Mouse (Mus musculus) heart, embryonic 11.5 days (tissue): ENCODE measurements at regions not wholly inside any gene's neighbourhood (a gene's known extent, or its start where the extent isn't known, plus 50 kb on each side); places are given as distances from the start of the nearest gene placed in this dataset.

Source experiments
- ATAC-seq: fragments of 200-750 bp; cut with Nextera tagmentation; replicated peaks from 2 replicates; pipeline ENCODE4 v1.8.0; 2017; ENCODE audit warnings: moderate library complexity; ENCODE audit not compliant: insufficient number of reproducible peaks, low FRiP score, low TSS enrichment
- H3K27ac ChIP-seq: fragments of 300-500 bp; sonication (generic); 2 replicates; pipeline ENCODE4 v1.5.1; 2014; ENCODE audit warnings: mild to moderate bottlenecking, low read depth, low read length
- H3K27me3 ChIP-seq: fragments of 300-500 bp; sonication (generic); 2 replicates; pipeline ENCODE4 v1.6.1; 2014; ENCODE audit warnings: mild to moderate bottlenecking, low read length, mixed read lengths; ENCODE audit not compliant: control insufficient read depth, insufficient read depth
- H3K36me3 ChIP-seq: fragments of 300-500 bp; sonication (generic); 2 replicates; pipeline ENCODE4 v1.6.1; 2014; ENCODE audit warnings: mild to moderate bottlenecking, low read length, moderate library complexity, mixed read lengths; ENCODE audit not compliant: control insufficient read depth, insufficient read depth
- H3K4me1 ChIP-seq: fragments of 300-500 bp; sonication (generic); 2 replicates; pipeline ENCODE4 v1.6.1; 2014; ENCODE audit warnings: low read length; ENCODE audit not compliant: control insufficient read depth, insufficient read depth
- H3K4me2 ChIP-seq: fragments of 300-500 bp; sonication (generic); 2 replicates; pipeline ENCODE4 v1.6.1; 2014; ENCODE audit warnings: mild to moderate bottlenecking, moderate library complexity
- H3K4me3 ChIP-seq: fragments of 300-500 bp; sonication (generic); 2 replicates; pipeline ENCODE4 v1.5.1; 2014; ENCODE audit warnings: low read depth, low read length
- H3K9ac ChIP-seq: fragments of 300-500 bp; sonication (generic); 2 replicates; pipeline ENCODE4 v1.6.1; 2014; ENCODE audit warnings: mild to moderate bottlenecking, low read depth, low read length, moderate library complexity
- H3K9me3 ChIP-seq: fragments of 300-500 bp; sonication (generic); replicated peaks from 2 replicates; pipeline ENCODE4 v1.6.1; 2016; ENCODE audit warnings: low read length; ENCODE audit not compliant: control insufficient read depth
- WGBS: fragments of 180-500 bp; shearing (Covaris S2); extraction: QIAGEN DNeasy Blood & Tissue Kit; methylation state at CpG from one replicate; pipeline ENCODE4 v1.1.7; 2014; ENCODE audit not compliant: insufficient replicate concordance; 5-methylcytosine and 5-hydroxymethylcytosine counted together

GRCm38 (mm10) chr17:84844950-84845349 is 54.4 kb upstream of the Lrpprc start:
- 83% methylated on average over 13 of the region's 13 CpGs for WGBS
- H3K27ac ChIP-seq = no peak overlapping the region

GRCm38 (mm10) chr17:84846141-84846540 is 55.6 kb upstream of the Lrpprc start:
- 83% methylated on average over 9 of the region's 9 CpGs for WGBS
- H3K9ac ChIP-seq = no peak overlapping the region
- H3K27ac ChIP-seq = no peak overlapping the region
- H3K9me3 ChIP-seq = no peaks in the 10 kb centered on the region
- ATAC-seq = no peak
- H3K4me2 ChIP-seq = no peak overlapping the region
- no peaks in the 10 kb centered on the region for H3K36me3 ChIP-seq
- H3K27me3 ChIP-seq = no peaks in the 10 kb centered on the region
- no peaks in the 10 kb centered on the region for H3K4me1 ChIP-seq
- no peak overlapping the region for H3K4me3 ChIP-seq

More at GRCm38 (mm10) chr17:84844950-84845349, 54.4 kb upstream of the Lrpprc start:
- Histone ChIP-seq H3K4me3 (no peak overlapping the region), H3K9ac (no peak overlapping the region), H3K36me3 (no peaks in the 10 kb centered on the region), H3K4me2 (no peak overlapping the region), H3K27me3 (no peaks in the 10 kb centered on the region), H3K4me1 (no peaks in the 10 kb centered on the region), H3K9me3 (no peaks in the 10 kb centered on the region)
- no peak for ATAC-seq

- no peak for ATAC-seq
- Histone ChIP-seq H3K4me1 (no peaks in the 10 kb centered on the region), H3K36me3 (no peaks in the 10 kb centered on the region), H3K4me3 (no peak overlapping the region), H3K9me3 (no peaks in the 10 kb centered on the region), H3K4me2 (no peak overlapping the region), H3K27ac (no peak overlapping the region), H3K27me3 (no peaks in the 10 kb centered on the region), H3K9ac (no peak overlapping the region)
- 43% methylated on average over 14 of the region's 14 CpGs for WGBS
Measured at GRCm38 (mm10) chr17:84848385-84849030, 57.9 kb upstream of the Lrpprc start.

GRCm38 (mm10) chr17:84849031-84849405 is 58.4 kb upstream of the Lrpprc start:
- Histone ChIP-seq H3K4me3 (no peak overlapping the region), H3K36me3 (no peaks in the 10 kb centered on the region), H3K9me3 (no peaks in the 10 kb centered on the region), H3K27ac (no peak overlapping the region), H3K4me1 (no peaks in the 10 kb centered on the region), H3K4me2 (no peak overlapping the region), H3K9ac (no peak overlapping the region), H3K27me3 (no peaks in the 10 kb centered on the region)
- ATAC-seq = no peak
- WGBS = 68% methylated on average over 6 of the region's 6 CpGs

GRCm38 (mm10) chr17:84850464-84850863 is 59.9 kb upstream of the Lrpprc start:
- Histone ChIP-seq H3K4me2 (no peak overlapping the region), H3K9ac (no peak overlapping the region), H3K9me3 (no peaks in the 10 kb centered on the region), H3K27ac (no peak overlapping the region), H3K36me3 (no peaks in the 10 kb centered on the region), H3K4me1 (no peaks in the 10 kb centered on the region), H3K27me3 (no peaks in the 10 kb centered on the region), H3K4me3 (no peak overlapping the region)
- WGBS = 67% methylated on average over 5 of the region's 5 CpGs
- ATAC-seq = no peak

- Histone ChIP-seq H3K27me3 (no peaks in the 10 kb centered on the region), H3K4me2 (no peak overlapping the region), H3K4me1 (no peaks in the 10 kb centered on the region), H3K27ac (no peak overlapping the region), H3K9ac (no peak overlapping the region), H3K4me3 (no peak overlapping the region), H3K36me3 (no peaks in the 10 kb centered on the region), H3K9me3 (no peaks in the 10 kb centered on the region)
- no peak for ATAC-seq
- WGBS = 82% methylated on average over 5 of the region's 5 CpGs
Measured at GRCm38 (mm10) chr17:84850893-84851292, 60.3 kb upstream of the Lrpprc start.

- Histone ChIP-seq H3K9me3 (no peaks in the 10 kb centered on the region), H3K27me3 (no peaks in the 10 kb centered on the region), H3K4me1 (no peaks in the 10 kb centered on the region), H3K4me2 (no peak overlapping the region), H3K36me3 (no peaks in the 10 kb centered on the region), H3K4me3 (no peak overlapping the region), H3K9ac (no peak overlapping the region), H3K27ac (no peak overlapping the region)
- no peak for ATAC-seq
- WGBS = 76% methylated on average over 6 of the region's 6 CpGs
Measured at GRCm38 (mm10) chr17:84856971-84857370, 66.4 kb upstream of the Lrpprc start.

GRCm38 (mm10) chr17:84858830-84859229 is 68.2 kb upstream of the Lrpprc start:
- Histone ChIP-seq H3K9ac (no peak overlapping the region), H3K36me3 (no peaks in the 10 kb centered on the region), H3K4me2 (no peak overlapping the region), H3K9me3 (no peaks in the 10 kb centered on the region), H3K27ac (no peak overlapping the region), H3K4me1 (no peaks in the 10 kb centered on the region), H3K4me3 (no peak overlapping the region), H3K27me3 (no peaks in the 10 kb centered on the region)
- no peak for ATAC-seq
- 30% methylated on average over 4 of the region's 4 CpGs for WGBS

- H3K4me2 ChIP-seq = no peak overlapping the region
- 67% methylated on average over 8 of the region's 8 CpGs for WGBS
Measured at GRCm38 (mm10) chr17:84859916-84860315, 69.3 kb upstream of the Lrpprc start.

More at GRCm38 (mm10) chr17:84859916-84860315, 69.3 kb upstream of the Lrpprc start:
- no peak for ATAC-seq
- Histone ChIP-seq H3K4me3 (no peak overlapping the region), H3K9me3 (no peaks in the 10 kb centered on the region), H3K4me1 (no peaks in the 10 kb centered on the region), H3K27me3 (no peaks in the 10 kb centered on the region), H3K36me3 (no peaks in the 10 kb centered on the region), H3K27ac (no peak overlapping the region), H3K9ac (no peak overlapping the region)
